Mouse (Mus musculus) CH12.LX (cell line): ENCODE results near the gene Atp5j2. TPM values are rescaled to one million over a fixed set of nuclear protein-coding genes. Genes with fewer than 3 reads are reported as not detected.
"Not testable (repeated sequence)": the region's sequence is repeated elsewhere in the genome, so short reads cannot be mapped to it uniquely, and the experiment has no call there.

Experiments
- DNase-seq: peaks from one replicate; pipeline ENCODE4 v3.0.0-alpha.2; 2013; ENCODE audit errors: extremely low read depth
- H3K27ac ChIP-seq: 2 replicates; pipeline ENCODE4 v1.5.1; 2012; ENCODE audit warnings: low read depth, mild to moderate bottlenecking, control low read depth, moderate library complexity; ENCODE audit not compliant: insufficient read depth
- H3K27me3 ChIP-seq: replicated peaks from 2 replicates; pipeline ENCODE3; 2012; ENCODE audit warnings: inconsistent platforms
- H3K36me3 ChIP-seq, 2 experiments: replicated peaks in 1 of 2; 2 replicates each; pipeline versions ENCODE3 to v1.6.1; 2012; ENCODE audit warnings: inconsistent platforms in 1 of 2, low read length in 1 of 2, mild to moderate bottlenecking in 1 of 2, mixed read lengths in 1 of 2, moderate library complexity in 1 of 2; ENCODE audit not compliant: control insufficient read depth in 1 of 2, insufficient read depth in 1 of 2
- H3K4me1 ChIP-seq, 2 experiments: 2 replicates each; pipeline ENCODE4 v1.6.1; 2012; ENCODE audit warnings: inconsistent platforms in 1 of 2, moderate library complexity in 1 of 2; ENCODE audit not compliant: insufficient read depth in 2 of 2, control insufficient read depth in 1 of 2
- H3K4me2 ChIP-seq: 2 replicates; pipeline ENCODE4 v1.6.1; 2012; ENCODE audit warnings: low read depth, mild to moderate bottlenecking, control low read depth; ENCODE audit not compliant: poor library complexity, insufficient read depth, severe bottlenecking
- H3K4me3 ChIP-seq, 3 experiments: fragments of 150-350 bp in 1 of 3; sonication (generic) in 1 of 3; replicated peaks in 1 of 3; 2 replicates each; pipeline versions ENCODE3 to v1.5.1; 2011 to 2012; ENCODE audit warnings: low read depth in 2 of 3, low read length in 2 of 3, mild to moderate bottlenecking in 2 of 3, moderate library complexity in 2 of 3, control low read depth in 1 of 3, improper control_type of control experiment in 1 of 3, inconsistent platforms in 1 of 3, mixed read lengths in 1 of 3; ENCODE audit not compliant: poor library complexity in 1 of 3
- H3K79me2 ChIP-seq: replicated peaks from 2 replicates; pipeline ENCODE4 v1.6.1; 2012; ENCODE audit warnings: mild to moderate bottlenecking, moderate library complexity; ENCODE audit not compliant: control insufficient read depth, poor library complexity, insufficient read depth, severe bottlenecking; ENCODE audit errors: extremely low read depth
- H3K9ac ChIP-seq: 2 replicates; pipeline ENCODE4 v1.6.1; 2012; ENCODE audit warnings: low read depth, mild to moderate bottlenecking, control low read depth, moderate library complexity; ENCODE audit not compliant: insufficient read depth
- H3K9me3 ChIP-seq: replicated peaks from 2 replicates; pipeline ENCODE3; 2012; ENCODE audit warnings: low read length, inconsistent platforms, mixed read lengths
- CHD2 ChIP-seq: IDR thresholded peaks from 2 replicates; pipeline ENCODE4 v1.6.1; 2011; ENCODE audit warnings: low read length, improper control_type of control experiment
- E2F4 ChIP-seq: IDR thresholded peaks from 2 replicates; pipeline ENCODE4 v1.6.1; 2011; ENCODE audit warnings: low read depth, low read length, improper control_type of control experiment; ENCODE audit not compliant: insufficient replicate concordance
- ETS1 ChIP-seq: conservative IDR thresholded peaks from 2 replicates; pipeline ENCODE4 v1.6.1; 2012; ENCODE audit warnings: low read depth, mild to moderate bottlenecking, inconsistent platforms, low read length, improper control_type of control experiment, moderate library complexity
- HCFC1 ChIP-seq: IDR thresholded peaks from 2 replicates; pipeline ENCODE4 v1.6.1; 2012; ENCODE audit warnings: low read depth, mild to moderate bottlenecking, inconsistent platforms, low read length, improper control_type of control experiment
- JUN ChIP-seq: IDR thresholded peaks from 2 replicates; pipeline ENCODE4 v1.6.1; 2011; ENCODE audit warnings: low read depth, mild to moderate bottlenecking, low read length, improper control_type of control experiment, moderate library complexity; ENCODE audit not compliant: insufficient read depth
- JUND ChIP-seq: conservative IDR thresholded peaks from 2 replicates; pipeline ENCODE4 v1.6.1; 2011; ENCODE audit warnings: low read depth, low read length, improper control_type of control experiment
- KAT2A ChIP-seq: IDR thresholded peaks from 2 replicates; pipeline ENCODE4 v1.6.1; 2012; ENCODE audit warnings: low read length, improper control_type of control experiment, inconsistent platforms; ENCODE audit not compliant: insufficient replicate concordance
- MAFK ChIP-seq: IDR thresholded peaks from 2 replicates; pipeline ENCODE4 v1.6.1; 2011; ENCODE audit warnings: low read length, improper control_type of control experiment; ENCODE audit not compliant: insufficient replicate concordance
- MAZ ChIP-seq: IDR thresholded peaks from 2 replicates; pipeline ENCODE4 v1.6.1; 2012; ENCODE audit warnings: low read depth, mild to moderate bottlenecking, inconsistent platforms, low read length, improper control_type of control experiment, moderate library complexity
- MEF2A ChIP-seq: IDR thresholded peaks from 2 replicates; pipeline ENCODE4 v1.6.1; 2014; ENCODE audit warnings: low read depth, mild to moderate bottlenecking, inconsistent platforms, low read length, improper control_type of control experiment, borderline replicate concordance
- MXI1 ChIP-seq: IDR thresholded peaks from 2 replicates; pipeline ENCODE4 v1.6.1; 2011; ENCODE audit warnings: mild to moderate bottlenecking, low read depth, low read length, improper control_type of control experiment
- MYC ChIP-seq: IDR thresholded peaks from 2 replicates; pipeline ENCODE4 v1.6.1; 2011; ENCODE audit warnings: low read depth, mild to moderate bottlenecking, improper control_type of control experiment, low read length
- NRF1 ChIP-seq: IDR thresholded peaks from 2 replicates; pipeline ENCODE4 v1.6.1; 2014; ENCODE audit warnings: low read depth, mild to moderate bottlenecking, inconsistent platforms, low read length, improper control_type of control experiment, moderate library complexity
- PAX5 ChIP-seq: IDR thresholded peaks from 2 replicates; pipeline ENCODE4 v1.6.1; 2012; ENCODE audit warnings: low read length, inconsistent platforms, mixed read lengths
- POLR2A ChIP-seq: IDR thresholded peaks from 2 replicates; pipeline ENCODE4 v1.6.1; 2011; ENCODE audit warnings: low read depth, mild to moderate bottlenecking, improper control_type of control experiment, low read length
- POLR2AphosphoS2 ChIP-seq: IDR thresholded peaks from 2 replicates; pipeline ENCODE4 v1.6.1; 2011; ENCODE audit warnings: low read depth, low read length, improper control_type of control experiment
- RAD21 ChIP-seq: IDR thresholded peaks from 2 replicates; pipeline ENCODE4 v1.6.1; 2011; ENCODE audit warnings: low read depth, mild to moderate bottlenecking, low read length, improper control_type of control experiment, moderate library complexity
- SMC3 ChIP-seq: IDR thresholded peaks from 2 replicates; pipeline ENCODE4 v1.6.1; 2011; ENCODE audit warnings: low read depth, low read length, improper control_type of control experiment
- TCF12 ChIP-seq: IDR thresholded peaks from 2 replicates; pipeline ENCODE4 v1.6.1; 2014; ENCODE audit warnings: low read depth, mild to moderate bottlenecking, inconsistent platforms, low read length, improper control_type of control experiment
- UBTF ChIP-seq: IDR thresholded peaks from 2 replicates; pipeline ENCODE4 v1.6.1; 2012; ENCODE audit warnings: low read depth, mild to moderate bottlenecking, inconsistent platforms, low read length, improper control_type of control experiment, moderate library complexity
- USF2 ChIP-seq: conservative IDR thresholded peaks from 2 replicates; pipeline ENCODE4 v1.6.1; 2011; ENCODE audit warnings: low read depth, low read length, improper control_type of control experiment
- ZC3H11A ChIP-seq: IDR thresholded peaks from 2 replicates; pipeline ENCODE4 v1.6.1; 2012; ENCODE audit warnings: low read depth, mild to moderate bottlenecking, inconsistent platforms, low read length, improper control_type of control experiment
- ZKSCAN1 ChIP-seq: IDR thresholded peaks from 2 replicates; pipeline ENCODE4 v1.6.1; 2012; ENCODE audit warnings: low read depth, inconsistent platforms, low read length, improper control_type of control experiment, borderline replicate concordance
- ZMIZ1 ChIP-seq: IDR thresholded peaks from 2 replicates; pipeline ENCODE4 v1.6.1; 2012; ENCODE audit warnings: low read depth, mild to moderate bottlenecking, inconsistent platforms, low read length, improper control_type of control experiment
- dilution Hi-C: fragments of 300-500 bp; cut with MboI; formaldehyde crosslinking; loops from 2 replicates; pipeline ENCODE4 v1.14.3; 2020; ENCODE audit warnings: low sequenced_read_pairs; ENCODE audit not compliant: extremely low pct_unique_long_range_greater_than_20kb, extremely low pct_ligation_motif_present
- in situ Hi-C: fragments of 300-500 bp; cut with MboI; formaldehyde crosslinking; loops from 3 replicates; pipeline ENCODE4 v1.14.3; 2019; ENCODE audit warnings: low sequenced_read_pairs, low pct_ligation_motif_present, low pct_unique_long_range_greater_than_20kb, mixed read lengths
- polyA plus RNA-seq: library from polyadenylated mRNA; unstranded; fragments of >175 nt; gene quantifications from 2 replicates; pipeline ENCODE4 v1.2.1, GENCODE M21; 2012; ENCODE audit warnings: low read depth; ENCODE audit not compliant: insufficient read length
- total RNA-seq, 2 experiments: library from RNA; depleted of rRNA; stranded (reverse); fragments of 300-350 nt in 1 of 2; fragments of >200 nt in 1 of 2; gene quantifications; 2 replicates each; pipeline ENCODE4 v1.2.3; 2012 to 2014

Atp5j2 gene
- total and polyA plus RNA-seq, 3 experiments, result 202 to 440 (median 327) TPM

GRCm38 (mm10) chr5:145211340-145211739 is 19.5 kb upstream of the Atp5j2 start:
- no peak overlapping the region for H3K9ac ChIP-seq
- no peaks in the 10 kb centered on the region for H3K79me2 ChIP-seq
- dilution Hi-C loops (no loop called here), in situ Hi-C loops (no loop called here)
- no peak overlapping the region for H3K4me3 ChIP-seq
- no peaks in the 10 kb centered on the region for H3K9me3 ChIP-seq
- peaks cover 34 to 69% of the 10 kb centered on the region in 2 experiments for H3K36me3 ChIP-seq
- TF ChIP-seq PAX5, result no peak
- TF ChIP-seq POLR2A, result no peak
- TF ChIP-seq MYC, result no peak
- TF ChIP-seq ZKSCAN1, result no peak
- TF ChIP-seq TCF12, result no peak
- TF ChIP-seq JUND, result no peak
- no peak for TF ChIP-seq NRF1
- no peaks in the 10 kb centered on the region for H3K27me3 ChIP-seq
- H3K4me1 ChIP-seq, result no peaks in the 10 kb centered on the region
- no peak for DNase-seq
- no peak overlapping the region for H3K4me2 ChIP-seq
- H3K27ac ChIP-seq, result no peak overlapping the region

GRCm38 (mm10) chr5:145208391-145208790 is 16.5 kb upstream of the Atp5j2 start:
- H3K4me3 ChIP-seq, H3K79me2 ChIP-seq, H3K27ac ChIP-seq, H3K27me3 ChIP-seq, dilution Hi-C loops, H3K9me3 ChIP-seq, H3K4me2 ChIP-seq, DNase-seq, H3K9ac ChIP-seq, in situ Hi-C loops: not testable (repeated sequence)
- peaks cover 30 to 48% of the 10 kb centered on the region in 2 experiments for H3K36me3 ChIP-seq
- peaks cover 0 to 10% of the 10 kb centered on the region in 2 experiments; a peak in 2 of 4 replicates for H3K4me1 ChIP-seq

GRCm38 (mm10) chr5:145207954-145208353 is 16.1 kb upstream of the Atp5j2 start:
- dilution Hi-C loops, result no loop called here
- H3K4me1 ChIP-seq, result peaks cover 0 to 13% of the 10 kb centered on the region in 2 experiments; a peak in 2 of 4 replicates
- no peak overlapping the region for H3K4me2 ChIP-seq
- DNase-seq, result no peak
- H3K9ac ChIP-seq, result no peak overlapping the region
- no peaks in the 10 kb centered on the region for H3K9me3 ChIP-seq
- H3K36me3 ChIP-seq, result peaks cover 30 to 44% of the 10 kb centered on the region in 2 experiments
- in situ Hi-C loops, result no loop called here
- H3K27ac ChIP-seq, result no peak overlapping the region
- no peak overlapping the region for H3K4me3 ChIP-seq
- TF ChIP-seq JUN, result no peak
- no peak for TF ChIP-seq POLR2AphosphoS2
- no peak for TF ChIP-seq MXI1
- no peak for TF ChIP-seq KAT2A
- TF ChIP-seq E2F4, result no peak
- no peak for TF ChIP-seq USF2
- TF ChIP-seq HCFC1, result no peak
- TF ChIP-seq MAFK, result no peak
- no peak for TF ChIP-seq MEF2A
- no peak for TF ChIP-seq UBTF
- no peak for TF ChIP-seq PAX5
- TF ChIP-seq ZC3H11A, result no peak
- no peak for TF ChIP-seq MAZ
- no peak for TF ChIP-seq RAD21
- TF ChIP-seq CHD2, result no peak
- TF ChIP-seq ETS1, result no peak
- TF ChIP-seq ZMIZ1, result no peak
- TF ChIP-seq SMC3, result no peak
- TF ChIP-seq, all 38 proteins: peak for 0
- Histone ChIP-seq H3K79me2 (no peaks in the 10 kb centered on the region; the same call in 1 of the 2 replicates), H3K27me3 (no peaks in the 10 kb centered on the region)
